Mouse (Mus musculus) midbrain, embryonic 16.5 days (tissue): ENCODE results near the gene Wnt10b. TPM values are rescaled to one million over a fixed set of nuclear protein-coding genes. Genes with fewer than 3 reads are reported as not detected.

ENCODE experiments used
- ATAC-seq: fragments of 200-750 bp; cut with Nextera tagmentation; 2 replicates; pipeline ENCODE4 v1.8.0; 2017; ENCODE audit warnings: moderate TSS enrichment
- H3K27ac ChIP-seq: fragments of 300-500 bp; sonication (generic); 2 replicates; pipeline ENCODE4 v1.5.1; 2014; ENCODE audit warnings: mild to moderate bottlenecking, low read length, mixed read lengths
- H3K27me3 ChIP-seq: fragments of 300-500 bp; sonication (generic); 2 replicates; pipeline ENCODE4 v1.6.1; 2014; ENCODE audit warnings: low read depth, low read length, mixed read lengths; ENCODE audit not compliant: control insufficient read depth, insufficient read depth
- H3K36me3 ChIP-seq: fragments of 300-500 bp; sonication (generic); 2 replicates; pipeline ENCODE4 v1.6.1; 2014; ENCODE audit warnings: mild to moderate bottlenecking, low read length, moderate library complexity, mixed read lengths; ENCODE audit not compliant: control insufficient read depth, insufficient read depth
- H3K4me1 ChIP-seq: fragments of 300-500 bp; sonication (generic); 2 replicates; pipeline ENCODE4 v1.6.1; 2014; ENCODE audit warnings: mild to moderate bottlenecking, low read length, mixed read lengths; ENCODE audit not compliant: control insufficient read depth, insufficient read depth
- H3K4me2 ChIP-seq: fragments of 300-500 bp; sonication (generic); 2 replicates; pipeline ENCODE4 v1.6.1; 2014; ENCODE audit warnings: mild to moderate bottlenecking, low read length, mixed read lengths
- H3K4me3 ChIP-seq: fragments of 300-500 bp; sonication (generic); 2 replicates; pipeline ENCODE4 v1.5.1; 2014; ENCODE audit warnings: low read depth, mild to moderate bottlenecking, low read length, moderate library complexity, mixed read lengths
- H3K9ac ChIP-seq: fragments of 300-500 bp; sonication (generic); 2 replicates; pipeline ENCODE4 v1.6.1; 2014; ENCODE audit warnings: low read depth, low read length, mixed read lengths
- H3K9me3 ChIP-seq: fragments of 300-500 bp; sonication (generic); replicated peaks from 2 replicates; pipeline ENCODE4 v1.6.1; 2014; ENCODE audit warnings: mild to moderate bottlenecking, low read length, mixed read lengths; ENCODE audit not compliant: control insufficient read depth, poor library complexity, severe bottlenecking
- WGBS: fragments of 180-500 bp; shearing (Covaris S2); extraction: QIAGEN DNeasy Blood & Tissue Kit; methylation state at CpG from one replicate; pipeline ENCODE4 v1.1.7; 2014; 5-methylcytosine and 5-hydroxymethylcytosine counted together
- polyA plus RNA-seq: library from polyadenylated mRNA; unstranded; fragments of >200 nt; fragmentation: Nextera tagmentation; extraction: Ambion mirVana; gene quantifications from 2 replicates; pipeline ENCODE4 v1.2.1, GENCODE M21; 2015

Wnt10b gene
- polyA plus RNA-seq, 1 experiment from 2014 or later = not detected

- Histone ChIP-seq H3K9ac (no peak overlapping the region), H3K4me3 (no peak overlapping the region), H3K9me3 (no peaks in the 10 kb centered on the region), H3K4me2 (no peak overlapping the region), H3K27me3 (peaks cover 2% of the 10 kb centered on the region), H3K27ac (no peak overlapping the region), H3K4me1 (peaks cover 8% of the 10 kb centered on the region), H3K36me3 (peaks cover 8% of the 10 kb centered on the region; the same call in 1 of the 2 replicates)
- WGBS = 71% methylated on average over 8 of the region's 8 CpGs
- no peak for ATAC-seq
These were observed 45.9 kb downstream of the Wnt10b start for GRCm38 (mm10) chr15:98732006-98732531.

- no peak overlapping the region for H3K9ac ChIP-seq
- H3K4me3 ChIP-seq = no peak overlapping the region
- H3K27ac ChIP-seq = no peak overlapping the region
- peaks cover 11% of the 10 kb centered on the region for H3K4me1 ChIP-seq
- 86% methylated on average over 6 of the region's 6 CpGs for WGBS
- H3K27me3 ChIP-seq = peaks cover 7% of the 10 kb centered on the region
- H3K9me3 ChIP-seq = no peaks in the 10 kb centered on the region
- H3K4me2 ChIP-seq = no peak overlapping the region
- 0 out of 2 replicates have a peak, but pooled peaks cover under 1% of the 10 kb centered on the region for H3K36me3 ChIP-seq
- no peak for ATAC-seq
These were observed 47.2 kb downstream of the Wnt10b start for GRCm38 (mm10) chr15:98730790-98731189.

- Histone ChIP-seq H3K27me3 (peaks cover 7% of the 10 kb centered on the region), H3K9ac (no peak overlapping the region), H3K36me3 (no peaks in the 10 kb centered on the region), H3K9me3 (no peaks in the 10 kb centered on the region), H3K27ac (no peak overlapping the region), H3K4me1 (peaks cover 11% of the 10 kb centered on the region), H3K4me2 (no peak overlapping the region), H3K4me3 (no peak overlapping the region)
- ATAC-seq = no peak
- WGBS = 79% methylated on average over 7 of the region's 7 CpGs
These were observed 48.0 kb downstream of the Wnt10b start for GRCm38 (mm10) chr15:98729791-98730545.

GRCm38 (mm10) chr15:98728366-98728765 is 49.6 kb downstream of the Wnt10b start:
- Histone ChIP-seq H3K9me3 (no peaks in the 10 kb centered on the region), H3K27me3 (peaks cover 9% of the 10 kb centered on the region), H3K9ac (0 out of 2 replicates have a peak overlapping the region, but pooled peaks have one; percentile 57), H3K27ac (no peak overlapping the region), H3K4me1 (peaks cover 11% of the 10 kb centered on the region), H3K36me3 (no peaks in the 10 kb centered on the region), H3K4me2 (peak overlapping the region; percentile 92), H3K4me3 (peak overlapping the region; percentile 41)
- ATAC-seq = no peak
- 39% methylated on average over 9 of the region's 9 CpGs for WGBS

GRCm38 (mm10) chr15:98727443-98728321 is 50.3 kb downstream of the Wnt10b start, which contains the start of gene Fkbp11:
TSS of gene Fkbp11 (minus strand) at chr15:98728198.
- peak; percentile 66 for ATAC-seq
- Histone ChIP-seq H3K36me3 (no peaks in the 10 kb centered on the region), H3K27me3 (peaks cover 14% of the 10 kb centered on the region), H3K4me1 (peaks cover 11% of the 10 kb centered on the region), H3K4me2 (peak within 1 kb of the TSS; percentile 92), H3K9ac (peak within 1 kb of the TSS; percentile 57), H3K4me3 (peak within 1 kb of the TSS; percentile 41), H3K27ac (no peak within 1 kb of the TSS), H3K9me3 (no peaks in the 10 kb centered on the region)
- under 1% methylated on average over 38 of the region's 39 CpGs for WGBS

GRCm38 (mm10) chr15:98726746-98727145 is 51.2 kb downstream of the Wnt10b start:
- H3K4me2 ChIP-seq = no peak overlapping the region
- 43% methylated on average over 7 of the region's 7 CpGs for WGBS
- peaks cover 14% of the 10 kb centered on the region for H3K27me3 ChIP-seq
- H3K27ac ChIP-seq = no peak overlapping the region
- H3K36me3 ChIP-seq = no peaks in the 10 kb centered on the region
- no peaks in the 10 kb centered on the region for H3K9me3 ChIP-seq
- H3K9ac ChIP-seq = no peak overlapping the region
- peaks cover 11% of the 10 kb centered on the region for H3K4me1 ChIP-seq
- ATAC-seq = no peak
- H3K4me3 ChIP-seq = no peak overlapping the region

- H3K9ac ChIP-seq = no peak overlapping the region
- H3K36me3 ChIP-seq = no peaks in the 10 kb centered on the region
- H3K4me2 ChIP-seq = no peak overlapping the region
- H3K27me3 ChIP-seq = peaks cover 14% of the 10 kb centered on the region
- H3K4me1 ChIP-seq = peaks cover 11% of the 10 kb centered on the region
- H3K4me3 ChIP-seq = no peak overlapping the region
- ATAC-seq = no peak
- no peaks in the 10 kb centered on the region for H3K9me3 ChIP-seq
- 71% methylated on average over 4 of the region's 4 CpGs for WGBS
- no peak overlapping the region for H3K27ac ChIP-seq
These were observed 51.9 kb downstream of the Wnt10b start for GRCm38 (mm10) chr15:98726079-98726478.

- peak overlapping the region; percentile 15; the same call in 1 of the 2 replicates for H3K4me2 ChIP-seq
- H3K9ac ChIP-seq = no peak overlapping the region
- peaks cover 11% of the 10 kb centered on the region for H3K27me3 ChIP-seq
- no peaks in the 10 kb centered on the region for H3K36me3 ChIP-seq
- H3K4me1 ChIP-seq = peaks cover 11% of the 10 kb centered on the region
- no peak for ATAC-seq
- WGBS = 34% methylated on average over 18 of the region's 19 CpGs
- H3K9me3 ChIP-seq = no peaks in the 10 kb centered on the region
- no peak overlapping the region for H3K27ac ChIP-seq
- H3K4me3 ChIP-seq = no peak overlapping the region
These were observed 53.5 kb downstream of the Wnt10b start for GRCm38 (mm10) chr15:98724441-98724840.
